Mouse (Mus musculus) embryonic facial prominence, embryonic 10.5 days (tissue): ENCODE results near the gene Serpinb13. TPM values are rescaled to one million over a fixed set of nuclear protein-coding genes. Genes with fewer than 3 reads are reported as not detected.
"Not testable (repeated sequence)": the region's sequence is repeated elsewhere in the genome, so short reads cannot be mapped to it uniquely, and the experiment has no call there.

ENCODE experiments used
- DNase-seq: peaks from one replicate; pipeline ENCODE4 v3.0.0-alpha.2; 2017; ENCODE audit warnings: low spot score
- H3K27ac ChIP-seq: fragments of 300-500 bp; sonication (generic); replicated peaks from 2 replicates; pipeline ENCODE4 v1.5.1; 2016; ENCODE audit warnings: mild to moderate bottlenecking
- H3K27me3 ChIP-seq: fragments of 300-500 bp; sonication (generic); replicated peaks from 2 replicates; pipeline ENCODE4 v1.6.1; 2016; ENCODE audit warnings: low read depth, mild to moderate bottlenecking; ENCODE audit not compliant: poor library complexity, severe bottlenecking
- H3K36me3 ChIP-seq: fragments of 300-500 bp; sonication (generic); replicated peaks from 2 replicates; pipeline ENCODE4 v1.6.1; 2016; ENCODE audit warnings: mild to moderate bottlenecking, moderate library complexity
- H3K4me1 ChIP-seq: fragments of 300-500 bp; sonication (generic); 2 replicates; pipeline ENCODE4 v1.6.1; 2016
- H3K4me3 ChIP-seq: fragments of 300-500 bp; sonication (generic); 2 replicates; pipeline ENCODE4 v1.5.1; 2016; ENCODE audit warnings: mild to moderate bottlenecking, moderate library complexity
- H3K9me3 ChIP-seq: fragments of 300-500 bp; sonication (generic); 2 replicates; pipeline ENCODE4 v1.6.1; 2016; ENCODE audit warnings: mild to moderate bottlenecking
- WGBS: fragments of 180-500 bp; shearing (Covaris S2); methylation state at CpG from one replicate; pipeline ENCODE4 v1.1.7; 2016; 5-methylcytosine and 5-hydroxymethylcytosine counted together
- polyA plus RNA-seq: library from polyadenylated mRNA; unstranded; fragments of >200 nt; fragmentation: Nextera tagmentation; extraction: Ambion mirVana; gene quantifications from 2 replicates; pipeline ENCODE4 v1.2.1, GENCODE M21; 2016

Gene Serpinb13
- polyA plus RNA-seq, 1 experiment from 2014 or later: not detected

DNA sequence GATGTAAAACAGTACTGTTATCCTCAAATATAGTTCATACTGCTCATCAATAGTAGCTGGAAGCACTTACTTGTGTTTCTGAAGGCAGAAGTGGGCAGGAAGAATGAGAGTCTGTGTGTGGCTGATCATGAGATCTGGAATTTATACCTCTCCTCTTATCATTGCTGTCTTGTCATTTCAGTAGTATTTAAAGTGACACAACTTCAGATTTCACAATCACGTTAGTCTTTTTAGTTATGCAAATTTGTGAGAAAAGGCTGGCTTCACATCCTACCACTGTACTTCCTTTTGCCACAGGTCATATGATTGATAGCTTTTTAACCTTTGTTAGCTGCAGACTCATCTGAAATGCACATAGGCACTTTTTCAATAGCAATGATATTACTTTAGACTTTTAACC is 45.1 kb downstream of the Serpinb13 start:
- WGBS: 85% methylated on average over 1 of the region's 1 CpGs
- Histone ChIP-seq H3K4me3 (no peak overlapping the region), H3K27ac (no peak overlapping the region), H3K27me3 (no peaks in the 10 kb centered on the region), H3K4me1 (no peaks in the 10 kb centered on the region), H3K9me3 (no peaks in the 10 kb centered on the region), H3K36me3 (no peaks in the 10 kb centered on the region)
- no peak for DNase-seq

DNA sequence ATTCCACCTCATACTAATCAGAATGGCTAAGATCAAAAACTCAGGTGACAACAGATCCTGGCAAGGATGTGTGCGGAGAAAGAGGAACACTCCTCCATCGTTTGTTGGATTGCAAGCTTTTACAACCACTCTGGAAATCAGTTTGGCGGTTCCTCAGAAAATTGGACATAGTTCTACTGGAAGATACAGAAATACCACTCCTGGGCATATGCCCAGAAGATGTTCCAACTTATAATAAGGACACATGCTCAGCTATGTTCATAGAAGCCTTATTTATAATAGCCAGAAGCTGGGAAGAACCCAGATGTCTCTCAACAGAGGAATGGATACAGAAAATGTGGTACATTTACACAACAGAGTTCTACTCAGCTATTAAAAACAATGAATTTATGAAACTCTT is 53.5 kb downstream of the Serpinb13 start:
- WGBS: 92% methylated on average over 3 of the region's 3 CpGs
- not testable (repeated sequence) for H3K4me1 ChIP-seq, H3K27ac ChIP-seq, H3K27me3 ChIP-seq, H3K4me3 ChIP-seq, H3K9me3 ChIP-seq, H3K36me3 ChIP-seq, DNase-seq

Other genes starting within 250 kb of the Serpinb13 start
- 9.7 and 10.1 TPM in 2 replicates for gene Kdsr, start 221.3 kb upstream of the Serpinb13 start, polyA plus RNA-seq
- gene Vps4b, start 184.3 kb upstream of the Serpinb13 start, polyA plus RNA-seq: 67.5 and 67.8 TPM in 2 replicates
- not detected in 2 replicates for gene Serpinb5, start 119.8 kb upstream of the Serpinb13 start, polyA plus RNA-seq
- not detected in 2 replicates for gene Serpinb12, start 46.5 kb upstream of the Serpinb13 start, polyA plus RNA-seq
- not detected in 2 replicates for gene Serpinb3a, start 71.3 kb downstream of the Serpinb13 start, polyA plus RNA-seq
- not detected in 2 replicates for gene Serpinb3d, start 102.5 kb downstream of the Serpinb13 start, polyA plus RNA-seq